ENCODE assay signal across 9 mouse cellular contexts in genomic region chr13:107939916-107940646, GRCm38 (mm10).
DNase-seq lines count a peak whose midpoint lies in the region; ATAC-seq and TF ChIP-seq lines count a peak whose summit lies in the region.
"Had no signal": no experiment of that assay in that cellular context is flagged by ENCODE, and none has a peak within 500 bp of the region (broad histone marks: within the 10 kb centered on the region; RNA-seq: fewer than 3 reads in every experiment).

No protein-coding gene starts in this region.

- H3K9ac ChIP-seq in lung, embryonic 16.5 days (ENCODE audit: low read length), result no peak overlapping the region
- no peak overlapping the region for H3K9ac ChIP-seq in hindbrain, embryonic 16.5 days (ENCODE audit: low read depth, low read length)
- no peak overlapping the region for H3K9ac ChIP-seq in neural tube, embryonic 15.5 days (replicated peaks)
- H3K9ac ChIP-seq: liver, embryonic 14.5 days had no signal

- H3K4me1 ChIP-seq in lung, embryonic 16.5 days (replicated peaks; ENCODE audit: control insufficient read depth, insufficient read depth, low read length), result peaks cover 3% of the 10 kb centered on the region; the same call in 1 of the 2 replicates
- H3K4me1 ChIP-seq in hindbrain, embryonic 16.5 days (ENCODE audit: control insufficient read depth, insufficient read depth, low read depth, low read length), result peaks cover 5% of the 10 kb centered on the region
- peaks cover 8% of the 10 kb centered on the region for H3K4me1 ChIP-seq in neural tube, embryonic 15.5 days

- intact Hi-C loops in left cerebral cortex, postnatal 4 days (cut with DNase I), result no loop called here

- no peaks in the 10 kb centered on the region for H3K9me3 ChIP-seq in lung, embryonic 16.5 days (ENCODE audit: control insufficient read depth, low read length)
- no peaks in the 10 kb centered on the region for H3K9me3 ChIP-seq in hindbrain, embryonic 16.5 days (ENCODE audit: control insufficient read depth, low read length)
- H3K9me3 ChIP-seq in neural tube, embryonic 15.5 days (replicated peaks), result no peaks in the 10 kb centered on the region

- H3K4me2 ChIP-seq in lung, embryonic 16.5 days (ENCODE audit: low read depth, low read length), result 0 out of 2 replicates have a peak overlapping the region, but pooled peaks have one; percentile 1
- H3K4me2 ChIP-seq in hindbrain, embryonic 16.5 days (ENCODE audit: low read length), result no peak overlapping the region
- no peak overlapping the region for H3K4me2 ChIP-seq in neural tube, embryonic 15.5 days

- H3K27me3 ChIP-seq in lung, embryonic 16.5 days (ENCODE audit: control insufficient read depth, insufficient read depth, low read depth, low read length), result no peaks in the 10 kb centered on the region
- H3K27me3 ChIP-seq in hindbrain, embryonic 16.5 days (replicated peaks; ENCODE audit: control insufficient read depth, insufficient read depth, low read length), result no peaks in the 10 kb centered on the region
- H3K27me3 ChIP-seq in neural tube, embryonic 15.5 days (replicated peaks), result no peaks in the 10 kb centered on the region

- ATAC-seq in lung, embryonic 16.5 days (ENCODE audit: low read depth), result peak; percentile 56
- no peak for ATAC-seq in hindbrain, embryonic 16.5 days
- no peak for ATAC-seq in neural tube, embryonic 15.5 days (ENCODE audit: low FRiP score)

- TF ChIP-seq POLR2A in brain, embryonic 14.5 days (IDR thresholded peaks at IDR 0.05; ENCODE audit: borderline replicate concordance, extremely low read depth, insufficient read depth, insufficient read length, poor library complexity, severe bottlenecking), result no peak

- no peaks in the 10 kb centered on the region for H3K36me3 ChIP-seq in lung, embryonic 16.5 days (ENCODE audit: control insufficient read depth, insufficient read depth, low read length)
- H3K36me3 ChIP-seq in hindbrain, embryonic 16.5 days (ENCODE audit: control insufficient read depth, insufficient read depth, low read length), result no peaks in the 10 kb centered on the region
- H3K36me3 ChIP-seq in neural tube, embryonic 15.5 days, result no peaks in the 10 kb centered on the region

- no peak overlapping the region for H3K4me3 ChIP-seq in lung, embryonic 16.5 days (ENCODE audit: low read length)
- no peak overlapping the region for H3K4me3 ChIP-seq in hindbrain, embryonic 16.5 days (ENCODE audit: low read length)
- no peak overlapping the region for H3K4me3 ChIP-seq in neural tube, embryonic 15.5 days (replicated peaks)

- peak; percentile 72 to 73 for DNase-seq in cerebellum, postnatal 14 days
- no peak for DNase-seq in cerebellum, adult 9-11 months
- DNase-seq in left cerebral cortex, postnatal 4 days, result peak; percentile 62
- DNase-seq in left cerebral cortex, adult 11 months (ENCODE audit: low spot score), result no peak
- DNase-seq in brain, embryonic 14.5 days (ENCODE audit: low read depth), result peak; percentile 76

- WGBS in lung, embryonic 16.5 days, result 33% methylated on average over 15 of the region's 15 CpGs
- 54% methylated on average over 15 of the region's 15 CpGs for WGBS in hindbrain, embryonic 16.5 days
- WGBS in neural tube, embryonic 15.5 days, result 55% methylated on average over 15 of the region's 15 CpGs

- no peak overlapping the region for H3K27ac ChIP-seq in lung, embryonic 16.5 days (ENCODE audit: low read length)
- H3K27ac ChIP-seq in hindbrain, embryonic 16.5 days (ENCODE audit: low read depth, low read length), result no peak overlapping the region
- H3K27ac ChIP-seq in neural tube, embryonic 15.5 days (replicated peaks), result no peak overlapping the region
- H3K27ac ChIP-seq: liver, embryonic 14.5 days had no signal

- TF ChIP-seq CTCF in brain, embryonic 14.5 days (IDR thresholded peaks at IDR 0.05; ENCODE audit: borderline replicate concordance, extremely low read depth, insufficient read depth, insufficient read length), result no peak

Comparison
In these comparisons a context has a peak if more than half of its experiments do, and no peak if none do; other contexts are left out.
1. DNase-seq: peak in cerebellum, postnatal 14 days (2 of 2), left cerebral cortex, postnatal 4 days (single experiment) and brain, embryonic 14.5 days (single experiment); none in cerebellum, adult 9-11 months (single experiment) and left cerebral cortex, adult 11 months (single experiment).